Mouse (Mus musculus): Measurements from ENCODE around the gene Psmb5.

The Psmb5 gene

GRCm38 (mm10) chr14:54617897-54618365 is at the start of gene Psmb5:
Gene Psmb5 (minus strand): TSS chr14:54618022.
- peak; percentile 77 for DNase-seq (ENCODE audit: extremely low read depth, low read depth)

- DNase-seq (ENCODE audit: extremely low read depth, low read depth), result no peak
Observed at GRCm38 (mm10) chr14:54664477-54665222, 46.8 kb upstream of the Psmb5 start.

GRCm38 (mm10) chr14:54660009-54660408 is 42.2 kb upstream of the Psmb5 start:
- no peak for DNase-seq (ENCODE audit: extremely low read depth, low read depth)

- DNase-seq (ENCODE audit: extremely low read depth, low read depth), result peak; percentile 75
Observed at GRCm38 (mm10) chr14:54653496-54653895, 35.7 kb upstream of the Psmb5 start.

- no peak for DNase-seq (ENCODE audit: extremely low read depth, low read depth)
Observed at GRCm38 (mm10) chr14:54652787-54653186, 35.0 kb upstream of the Psmb5 start.

GRCm38 (mm10) chr14:54651556-54651955 is 33.7 kb upstream of the Psmb5 start:
- no peak for DNase-seq (ENCODE audit: extremely low read depth, low read depth)

- peak; percentile 82 for DNase-seq (ENCODE audit: extremely low read depth, low read depth)
Observed at GRCm38 (mm10) chr14:54650621-54651454, 33.0 kb upstream of the Psmb5 start.

- no peak for DNase-seq (ENCODE audit: extremely low read depth, low read depth)
Observed at GRCm38 (mm10) chr14:54647900-54648299, 30.1 kb upstream of the Psmb5 start.

- no peak for DNase-seq (ENCODE audit: extremely low read depth, low read depth)
Observed at GRCm38 (mm10) chr14:54646898-54647636, 29.2 kb upstream of the Psmb5 start.

GRCm38 (mm10) chr14:54646455-54646854 is 28.6 kb upstream of the Psmb5 start:
- DNase-seq (ENCODE audit: extremely low read depth, low read depth), result no peak

GRCm38 (mm10) chr14:54644294-54644693 is 26.5 kb upstream of the Psmb5 start:
- DNase-seq (ENCODE audit: extremely low read depth, low read depth), result no peak

GRCm38 (mm10) chr14:54643011-54643410 is 25.2 kb upstream of the Psmb5 start:
- no peak for DNase-seq (ENCODE audit: extremely low read depth, low read depth)

- DNase-seq (ENCODE audit: extremely low read depth, low read depth), result no peak
Observed at GRCm38 (mm10) chr14:54642224-54642944, 24.6 kb upstream of the Psmb5 start.

GRCm38 (mm10) chr14:54641305-54641969 is 23.6 kb upstream of the Psmb5 start, which contains the start of gene Cdh24:
Gene Cdh24 (minus strand): TSS chr14:54641364.
- DNase-seq (ENCODE audit: extremely low read depth, low read depth), result peak; percentile 71

- no peak for DNase-seq (ENCODE audit: extremely low read depth, low read depth)
Observed at GRCm38 (mm10) chr14:54640946-54641304, 23.1 kb upstream of the Psmb5 start, which contains the start of gene Gm17606. Gene Gm17606 (plus strand): TSS chr14:54640952.

- DNase-seq (ENCODE audit: extremely low read depth, low read depth), result no peak
Observed at GRCm38 (mm10) chr14:54640121-54640520, 22.3 kb upstream of the Psmb5 start.

- DNase-seq (ENCODE audit: extremely low read depth, low read depth), result no peak
Observed at GRCm38 (mm10) chr14:54638210-54638609, 20.4 kb upstream of the Psmb5 start.

GRCm38 (mm10) chr14:54636954-54637353 is 19.1 kb upstream of the Psmb5 start:
- no peak for DNase-seq (ENCODE audit: extremely low read depth, low read depth)

- no peak for DNase-seq (ENCODE audit: extremely low read depth, low read depth)
Observed at GRCm38 (mm10) chr14:54634182-54634581, 16.4 kb upstream of the Psmb5 start.

- no peak for DNase-seq (ENCODE audit: extremely low read depth, low read depth)
Observed at GRCm38 (mm10) chr14:54632252-54632651, 14.4 kb upstream of the Psmb5 start.
